Mouse (Mus musculus) NIH3T3 (cell line): ENCODE data around the gene Psmb3.

Source experiments
- DNase-seq: peaks from one replicate; pipeline ENCODE4 v3.0.0-alpha.2; 2012; ENCODE audit warnings: low read depth

Gene Psmb3

DNA sequence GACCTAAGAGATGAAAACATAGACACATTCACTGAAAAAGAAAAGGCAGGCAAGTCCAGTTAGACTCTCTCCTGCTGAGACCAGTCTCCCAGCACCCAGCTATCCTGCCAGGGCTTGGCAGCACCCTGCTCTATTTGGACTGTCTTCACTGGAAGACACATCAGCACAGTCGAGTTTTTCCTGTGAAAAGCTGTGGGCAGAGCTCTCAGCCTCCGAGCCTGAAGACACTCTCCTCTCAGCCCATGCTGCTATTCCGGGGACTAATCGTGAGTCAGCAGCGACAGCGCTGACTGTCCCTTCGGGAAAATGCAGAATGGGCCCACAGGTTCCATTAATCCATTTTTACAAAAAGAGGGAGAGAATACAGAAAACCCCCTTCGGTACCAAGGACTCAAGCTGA is 50.1 kb downstream of the Psmb3 start:
- DNase-seq = no peak

DNA sequence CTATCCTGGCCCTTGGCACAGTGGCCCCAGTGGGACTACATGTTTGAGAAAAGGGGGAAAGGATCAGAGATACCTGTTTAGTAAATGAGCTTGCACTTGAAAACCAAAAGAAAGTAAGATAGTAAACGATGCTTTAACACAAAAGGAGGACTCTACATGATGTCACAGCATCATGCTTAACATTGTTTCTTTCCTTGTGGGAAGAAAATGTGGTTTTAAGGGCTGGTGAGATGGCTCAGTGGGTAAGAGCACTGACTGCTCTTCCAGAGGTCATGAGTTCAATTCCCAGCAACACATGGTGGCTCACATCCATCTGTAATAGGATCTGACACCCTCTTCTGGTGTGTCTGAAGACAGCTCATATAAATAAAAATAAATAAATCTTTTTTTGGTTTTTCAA is 54.9 kb downstream of the Psmb3 start:
- no peak for DNase-seq

DNA sequence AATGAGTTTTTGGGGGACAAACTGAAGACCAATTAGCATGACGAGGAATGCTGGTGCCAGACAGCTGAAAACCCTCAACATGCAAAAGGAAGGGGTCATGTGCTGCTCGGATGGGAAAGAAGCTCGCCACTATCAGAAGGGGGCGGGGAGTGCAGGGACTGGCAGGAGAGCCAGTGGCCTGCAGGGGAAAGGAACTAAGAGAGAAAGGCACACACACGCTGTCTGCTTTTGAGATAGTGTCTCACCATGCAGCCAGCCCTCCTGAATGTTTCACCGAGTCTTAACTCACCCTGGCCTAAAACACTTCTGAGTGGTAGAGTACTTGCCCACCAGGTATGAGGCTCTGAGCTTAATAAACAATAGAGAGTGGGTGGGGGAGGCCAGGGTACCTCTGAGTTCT is 55.7 kb downstream of the Psmb3 start:
- no peak for DNase-seq

DNA sequence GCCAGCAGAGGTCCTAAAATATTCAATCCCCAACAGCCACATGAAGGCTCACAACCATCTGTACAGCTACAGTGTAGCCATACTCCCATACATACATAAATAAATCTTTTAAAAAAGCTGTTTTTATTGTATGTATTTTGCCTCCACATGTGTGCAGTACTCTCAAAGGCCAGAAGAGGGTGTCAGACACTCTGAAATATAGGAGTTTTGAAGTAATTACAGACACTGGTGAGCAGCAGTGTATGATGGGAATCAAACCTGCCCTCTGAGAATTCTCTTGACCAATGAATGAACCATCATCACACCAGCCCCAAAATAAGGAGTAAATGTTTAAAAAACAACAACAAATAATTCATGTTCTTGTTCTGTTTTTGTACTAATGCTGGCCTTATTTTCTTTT is 58.4 kb downstream of the Psmb3 start:
- DNase-seq = no peak
